Mouse (Mus musculus) ES-CJ7 (cell line): ENCODE data around the gene Akr1c18.
"Not testable (repeated sequence)": the region's sequence is repeated elsewhere in the genome, so short reads cannot be mapped to it uniquely, and the experiment has no call there.

Source experiments
- DNase-seq: peaks from one replicate; pipeline ENCODE4 v3.0.0; 2011; ENCODE audit warnings: low read depth, low spot score

Gene Akr1c18

DNA sequence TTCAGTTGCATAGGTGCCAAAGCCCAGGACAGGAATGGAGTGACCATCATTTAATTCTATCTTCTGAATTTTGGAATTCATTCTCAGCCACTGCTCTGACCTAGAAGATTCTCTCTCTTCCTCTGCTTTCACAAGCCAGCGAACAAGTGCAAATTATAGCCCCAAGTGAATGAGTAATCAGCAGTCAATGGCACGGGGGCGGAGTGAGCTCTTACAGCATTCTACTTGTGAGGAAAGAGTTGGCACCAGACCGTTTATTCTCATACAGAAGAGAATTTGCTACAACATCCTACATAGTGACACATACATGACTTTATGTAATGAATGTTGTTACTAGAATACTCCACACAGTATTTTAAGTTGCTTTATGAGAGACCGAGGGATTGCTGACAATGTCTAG is at the start of gene Akr1c18:
Gene Akr1c18 (minus strand): TSS at position 137 of the 400 bp plus-strand sequence.
- DNase-seq: no peak

DNA sequence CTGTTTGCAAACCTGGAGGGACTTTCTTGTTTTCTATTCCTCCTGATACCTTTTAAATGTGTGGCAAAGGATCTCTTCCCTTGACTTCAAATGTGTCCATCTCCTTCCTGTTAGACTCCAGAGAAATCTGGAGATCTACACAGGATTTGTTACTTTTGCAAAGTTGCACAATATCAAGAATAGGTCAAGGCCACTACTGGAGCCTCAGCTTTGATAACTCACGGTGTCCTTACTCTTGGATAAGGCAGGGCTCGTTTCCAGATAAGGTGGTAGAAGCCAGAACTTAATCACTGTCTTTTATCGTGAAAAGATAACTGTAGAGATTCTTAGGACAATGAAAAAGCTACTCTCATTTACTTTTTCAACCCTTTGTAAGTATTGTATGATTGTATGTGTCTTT is 42.1 kb upstream of the Akr1c18 start:
- no peak for DNase-seq

DNA sequence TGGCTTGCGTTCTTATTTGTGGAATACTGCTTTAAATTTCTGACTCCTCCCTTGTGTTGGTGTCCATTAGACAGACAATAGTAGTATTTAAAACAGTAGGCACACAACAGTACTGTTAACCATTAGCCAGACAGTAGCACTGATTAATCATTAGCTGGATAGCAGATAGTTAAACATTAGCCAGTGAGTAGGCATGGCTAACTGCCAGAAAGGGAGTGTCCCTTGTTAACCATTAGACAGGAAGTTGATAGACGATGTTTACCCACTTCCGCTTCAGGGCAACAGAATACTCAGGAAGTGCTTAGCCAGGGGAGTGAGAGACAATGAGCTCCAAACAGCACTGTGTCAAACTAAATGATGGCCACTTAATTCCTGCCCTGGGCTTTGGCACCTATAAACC is 40.5 kb upstream of the Akr1c18 start, which contains the start of gene Akr1c13:
Gene Akr1c13 (plus strand): TSS at position 247 of the 400 bp plus-strand sequence.
- no peak for DNase-seq

DNA sequence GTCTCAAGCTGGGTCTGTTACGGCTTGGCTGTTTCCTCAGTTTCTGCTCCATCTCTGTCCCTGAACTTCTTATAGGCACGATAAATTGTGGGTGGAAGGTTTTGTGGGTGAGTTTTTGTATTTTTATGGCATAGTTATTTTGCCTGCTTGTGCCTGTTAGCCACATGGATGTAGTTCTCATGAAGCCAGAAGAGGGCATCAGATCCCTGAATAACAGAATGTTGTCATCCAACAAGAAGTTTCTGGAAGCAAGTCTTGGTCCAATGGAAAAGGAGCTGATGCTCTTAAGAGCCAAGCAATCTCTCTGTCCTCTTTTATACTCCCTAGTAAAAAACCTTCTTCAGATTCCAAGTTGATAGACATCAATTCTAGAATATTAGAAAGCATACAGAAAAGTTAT is 37.7 kb upstream of the Akr1c18 start:
- DNase-seq: no peak

DNA sequence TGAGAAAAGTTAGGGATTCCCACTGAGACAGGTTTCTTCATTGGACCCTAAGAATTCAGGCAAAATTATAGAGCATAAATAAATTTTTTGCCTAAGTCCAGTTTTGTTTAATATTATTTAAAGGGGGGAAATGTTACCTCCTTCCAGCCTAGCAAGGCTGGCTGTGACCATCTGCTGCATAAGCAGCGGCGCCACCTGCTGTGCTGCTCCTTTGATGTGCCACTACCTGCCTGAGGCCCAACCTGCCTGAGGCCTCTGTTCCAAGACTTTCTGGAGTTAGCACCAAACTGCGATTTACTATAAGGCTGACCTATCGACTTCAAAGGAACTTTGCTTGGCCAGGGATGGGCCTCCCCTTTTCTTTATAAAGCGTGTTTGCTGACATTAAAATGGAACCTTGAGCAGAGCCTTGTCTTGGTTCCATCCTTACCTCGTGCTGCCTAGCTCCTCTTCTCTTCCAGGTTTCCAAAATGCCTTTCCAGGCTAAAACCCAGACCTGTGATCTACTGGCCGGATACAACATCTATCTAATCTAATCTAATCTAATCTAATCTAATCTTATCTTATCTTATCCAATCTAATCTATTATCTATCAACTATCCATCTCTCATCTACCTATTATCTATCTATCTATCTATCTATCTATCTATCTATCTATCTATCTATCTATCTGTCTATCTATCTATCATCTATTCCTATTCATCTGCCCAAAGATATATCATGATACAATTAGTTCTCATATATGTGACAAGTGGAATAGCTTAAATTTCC is 36.4 kb upstream of the Akr1c18 start:
- DNase-seq: not testable (repeated sequence)

DNA sequence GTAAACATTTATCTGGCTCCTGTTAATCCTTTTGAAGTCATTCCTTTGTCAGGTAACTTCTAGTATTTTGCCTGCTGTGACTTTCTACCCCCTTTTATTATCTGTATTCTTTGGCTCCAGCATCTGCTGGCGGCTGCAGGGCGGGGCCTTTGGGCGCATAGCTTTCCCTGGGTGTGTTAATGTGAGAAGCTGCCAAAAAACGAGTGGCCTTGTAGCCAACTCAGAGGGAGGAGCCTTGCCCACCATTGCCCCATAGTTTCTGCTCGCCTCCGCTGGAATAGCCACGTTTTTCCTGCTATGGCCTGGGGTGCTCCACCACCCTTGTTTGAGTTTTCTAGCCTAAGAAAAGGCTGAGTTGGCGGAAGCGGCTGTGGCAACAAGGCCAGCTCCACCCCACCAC is 32.7 kb upstream of the Akr1c18 start:
- peak; percentile 60 for DNase-seq

DNA sequence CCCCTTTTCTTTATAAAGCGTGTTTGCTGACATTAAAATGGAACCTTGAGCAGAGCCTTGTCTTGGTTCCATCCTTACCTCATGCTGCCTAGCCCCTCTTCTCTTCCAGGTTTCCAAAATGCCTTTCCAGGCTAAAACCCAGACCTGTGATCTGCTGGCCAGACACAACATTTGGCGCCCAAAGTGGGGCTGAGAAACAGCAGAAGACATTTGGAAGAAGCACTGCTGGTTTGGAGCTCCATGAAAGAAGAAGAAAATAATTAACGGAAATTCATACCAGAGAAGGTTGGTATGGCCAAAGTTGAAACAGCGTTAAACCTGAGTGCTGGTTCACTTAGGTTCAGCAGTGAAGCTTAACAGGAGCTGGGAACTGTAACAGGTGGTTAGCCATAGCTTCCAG is 30.9 kb upstream of the Akr1c18 start:
- DNase-seq: peak; percentile 52

DNA sequence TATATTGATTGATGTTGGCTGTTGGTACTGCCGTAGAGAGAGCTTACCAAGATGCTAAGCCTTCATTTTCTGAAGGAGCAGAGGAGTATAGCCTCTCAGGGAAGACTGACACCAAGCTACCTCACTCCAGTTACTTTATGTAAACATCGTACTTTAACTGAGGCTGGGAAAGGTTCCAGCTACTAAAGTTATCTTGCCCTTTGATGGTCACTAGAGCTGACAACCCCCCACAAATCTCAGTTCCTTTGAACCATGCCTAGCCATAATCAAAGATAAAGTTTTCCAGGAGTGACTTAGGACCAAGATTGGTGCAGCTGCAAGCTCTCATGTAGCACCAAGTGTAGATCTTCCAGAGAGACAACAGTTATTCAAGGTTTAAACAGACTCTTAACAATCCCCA is 22.5 kb upstream of the Akr1c18 start:
- no peak for DNase-seq

DNA sequence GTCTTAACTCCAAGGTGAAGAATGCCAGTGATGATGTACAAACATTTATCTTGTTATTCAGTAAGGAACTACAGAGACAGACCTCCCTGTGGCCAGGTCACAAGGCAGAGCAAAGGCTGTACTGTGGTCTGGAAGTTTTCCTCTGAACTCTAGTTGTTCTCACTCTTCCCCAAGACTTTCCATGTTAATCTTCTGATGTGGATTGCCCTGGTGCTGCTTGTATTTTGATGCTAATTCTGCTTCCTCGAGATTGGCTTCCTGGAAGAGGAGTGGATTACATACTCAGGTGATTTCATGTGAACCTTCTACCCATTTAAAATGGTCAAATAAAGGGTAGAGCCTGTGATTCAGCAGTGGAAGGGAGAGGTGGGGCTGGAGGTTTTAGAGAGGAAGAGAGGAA is 17.6 kb upstream of the Akr1c18 start:
- peak; percentile 68 for DNase-seq

DNA sequence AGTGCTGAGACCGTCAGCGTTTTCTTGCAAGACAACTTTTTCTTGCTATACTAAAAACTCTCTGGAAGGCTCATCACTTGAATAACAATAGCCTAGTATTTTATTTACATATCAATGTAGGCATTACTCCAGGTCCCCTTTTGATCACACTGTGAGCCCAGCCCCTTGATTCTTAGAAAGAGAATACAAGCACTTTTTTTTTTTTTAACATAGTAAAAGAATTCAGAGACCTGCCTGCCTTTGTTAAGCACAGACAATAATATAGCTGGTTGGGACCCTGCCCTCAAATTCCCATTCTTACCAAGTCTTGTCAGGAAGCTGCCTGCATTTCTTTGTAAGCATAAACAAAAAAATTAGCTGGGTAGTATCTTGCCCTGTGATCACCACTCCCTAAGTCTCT is 4.8 kb upstream of the Akr1c18 start:
- peak; percentile 90 for DNase-seq

DNA sequence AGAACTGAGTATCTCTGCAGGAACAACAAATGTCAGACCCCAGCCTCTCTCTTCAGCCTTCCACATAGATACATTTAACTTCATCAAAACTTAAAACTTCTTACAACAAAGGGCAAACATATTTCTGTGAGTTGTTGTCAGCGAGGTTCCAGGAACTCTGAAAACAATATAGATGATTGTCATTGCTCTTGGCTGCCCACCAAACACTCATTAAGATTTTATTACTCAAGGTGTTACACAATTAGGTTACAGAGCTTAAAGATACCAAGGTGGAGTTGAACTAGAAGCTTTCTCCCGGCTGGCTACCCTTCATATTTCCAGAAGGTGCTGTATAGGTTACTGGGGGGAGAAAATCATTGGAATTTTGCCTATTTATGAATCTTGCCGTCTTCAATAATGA is 3.1 kb upstream of the Akr1c18 start:
- no peak for DNase-seq

DNA sequence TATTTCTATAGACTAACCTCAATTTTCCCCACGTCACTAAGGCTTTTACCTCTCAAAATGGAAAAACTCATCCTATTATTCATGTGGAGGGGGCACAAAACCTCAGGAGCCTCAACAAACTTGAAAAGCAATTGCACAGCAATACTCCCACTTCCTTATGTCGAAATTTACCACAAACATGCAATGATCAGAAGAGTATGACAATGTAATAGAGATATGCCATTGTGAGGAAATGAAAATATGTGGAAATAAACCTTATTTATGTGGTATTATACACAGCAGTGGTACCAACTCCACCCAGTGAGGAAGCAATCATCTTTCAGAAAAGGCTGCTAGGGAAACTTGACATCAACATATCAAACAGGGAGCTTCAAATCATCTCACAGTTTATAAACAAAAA is 2.5 kb upstream of the Akr1c18 start:
- DNase-seq: no peak

DNA sequence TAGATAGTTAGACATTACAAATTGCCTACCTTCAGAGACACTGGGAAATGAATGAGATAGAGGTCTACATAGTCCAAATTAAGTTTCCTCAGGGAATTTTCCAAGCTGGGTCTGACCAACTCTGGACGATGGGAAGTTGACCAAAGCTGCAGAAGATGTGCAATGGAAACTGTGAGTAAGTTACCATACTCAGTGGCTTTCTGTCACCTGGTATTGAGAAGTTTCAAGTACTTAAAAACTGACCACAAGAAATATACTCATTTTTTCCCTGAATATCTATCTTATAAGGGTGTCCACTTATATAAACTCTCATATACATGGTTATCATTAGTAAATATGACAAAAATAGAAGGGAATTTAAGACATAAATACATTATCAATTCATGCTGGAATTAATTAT is 6.2 kb downstream of the Akr1c18 start:
- no peak for DNase-seq

DNA sequence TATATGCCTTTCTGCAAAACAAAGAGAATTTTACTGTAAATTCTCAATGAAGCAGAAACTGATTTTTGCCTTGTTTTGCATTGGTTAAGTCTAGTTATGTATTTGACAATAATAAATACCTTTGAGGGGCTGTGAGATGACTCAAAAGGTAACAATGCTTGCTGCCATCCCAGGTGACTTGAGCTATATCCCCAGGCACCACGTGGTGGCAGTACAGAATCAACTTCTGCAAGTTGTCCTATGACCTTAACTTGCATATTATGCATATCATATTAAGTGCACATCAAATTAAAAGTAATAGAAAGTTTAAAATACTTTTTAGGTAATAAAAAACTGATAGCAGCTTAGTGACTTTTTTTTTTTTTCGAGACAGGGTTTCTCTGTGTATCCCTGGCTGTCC is 17.4 kb downstream of the Akr1c18 start:
- peak; percentile 34 for DNase-seq

DNA sequence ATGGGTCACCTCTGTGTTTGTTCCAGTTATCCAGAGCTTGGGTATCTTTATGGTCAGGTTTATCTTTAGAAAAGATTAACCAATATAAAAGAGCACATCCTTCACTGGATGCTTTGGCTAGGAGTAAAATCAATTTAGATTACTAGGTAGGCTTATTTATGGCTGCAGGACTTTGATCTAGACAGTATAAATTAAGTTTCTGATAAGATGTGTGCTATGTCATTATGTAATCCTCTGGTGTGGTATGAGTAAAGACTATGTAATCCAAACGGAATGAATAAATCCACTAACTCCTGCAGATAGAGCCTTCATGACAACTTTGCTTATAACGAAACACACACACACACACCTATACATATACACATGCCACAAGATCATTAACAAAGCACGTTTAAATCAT is 18.7 kb downstream of the Akr1c18 start:
- DNase-seq: no peak

DNA sequence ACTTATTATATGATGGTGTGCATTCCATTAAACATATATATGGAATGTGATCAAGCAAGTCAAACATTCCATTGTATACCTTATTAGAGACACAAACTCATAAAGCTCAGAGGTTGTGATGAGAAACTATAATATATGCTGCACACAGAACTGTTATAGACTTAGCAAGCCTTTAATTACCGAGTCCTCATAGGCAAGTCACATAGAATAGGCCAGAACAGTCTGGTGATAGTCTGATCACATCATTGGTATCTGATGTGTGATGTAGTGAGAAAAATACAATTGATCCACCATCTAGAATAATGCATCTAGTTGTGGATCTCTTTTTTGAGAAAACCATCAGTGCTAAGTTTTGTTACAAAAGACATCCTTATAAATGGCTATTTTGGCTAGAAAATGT is 19.1 kb downstream of the Akr1c18 start:
- no peak for DNase-seq

DNA sequence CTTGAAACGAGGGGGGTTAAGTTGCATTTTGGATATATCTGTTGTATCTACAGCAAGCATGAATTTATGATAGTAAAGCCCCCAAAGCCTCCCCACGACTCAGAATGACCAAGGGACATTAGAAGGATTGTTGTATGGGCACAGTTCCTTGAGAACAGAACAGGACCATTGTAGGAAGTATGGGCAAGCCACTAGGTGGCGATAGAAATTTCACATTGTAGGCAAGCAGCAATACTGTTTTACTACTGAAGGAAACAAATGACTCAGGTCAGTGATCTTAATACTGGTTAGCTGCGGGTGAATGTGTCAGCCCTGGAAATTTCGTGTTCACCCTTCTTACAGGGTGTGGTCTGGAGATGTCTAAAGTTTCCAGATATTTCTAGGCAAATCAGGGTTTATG is 21.4 kb downstream of the Akr1c18 start:
- DNase-seq: peak; percentile 74

DNA sequence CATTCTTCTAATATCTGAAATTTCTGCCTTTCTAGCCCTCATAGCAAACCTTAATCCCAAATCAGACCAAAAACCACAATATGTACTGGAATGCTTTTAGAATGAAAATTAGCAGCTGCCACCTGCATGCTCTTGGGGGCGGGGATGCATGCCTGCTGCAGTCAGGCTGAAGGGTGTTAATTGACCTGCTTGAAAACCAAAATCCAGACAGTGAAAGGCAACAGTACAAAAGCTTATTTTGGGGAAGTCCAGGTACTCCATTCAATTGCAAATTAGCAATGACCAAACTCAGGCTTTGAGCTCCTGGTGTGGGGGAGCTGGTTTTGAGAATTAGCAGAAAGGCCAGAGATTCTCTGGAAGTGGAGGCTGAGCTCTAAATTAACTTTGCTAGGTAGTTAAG is 24.6 kb downstream of the Akr1c18 start:
- peak; percentile 24 for DNase-seq

DNA sequence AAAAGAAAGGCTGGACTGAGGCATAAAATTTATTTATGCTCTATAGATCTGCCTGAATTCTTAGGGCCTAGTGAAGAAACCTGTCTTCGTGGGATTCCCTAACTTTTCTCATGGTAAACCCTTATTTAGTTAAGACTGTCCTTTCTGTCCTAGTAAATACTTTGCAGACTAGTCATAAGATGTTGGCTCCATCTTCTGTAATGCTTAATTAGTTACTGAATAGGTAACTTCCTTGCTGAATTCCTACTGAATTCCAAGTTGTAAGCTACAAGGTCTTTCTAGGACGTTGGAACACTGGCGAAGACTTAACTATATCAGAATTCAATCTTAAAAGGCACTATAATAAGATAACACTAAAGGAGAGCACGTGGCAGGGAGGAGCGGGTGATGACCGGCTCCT is 26.0 kb downstream of the Akr1c18 start:
- DNase-seq: not testable (repeated sequence)

DNA sequence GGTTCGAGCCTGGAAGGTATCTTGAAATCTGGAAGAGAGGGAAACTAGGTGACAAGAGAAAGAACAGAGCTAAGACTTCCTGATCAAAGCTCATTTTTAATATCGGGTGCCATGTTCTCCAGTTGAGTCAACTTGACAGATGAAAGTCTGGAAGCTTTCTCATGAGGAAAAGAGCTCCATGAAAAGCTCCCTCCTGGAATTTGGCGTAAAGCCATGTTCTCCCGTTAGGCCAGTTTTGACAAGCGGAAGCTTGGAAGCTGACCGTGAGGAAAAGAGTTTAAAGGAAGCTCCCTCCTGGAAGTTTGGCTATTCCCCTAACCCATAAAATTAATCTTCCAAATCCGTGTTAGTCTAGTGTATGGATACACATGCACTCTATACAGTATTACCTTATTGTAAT is 27.3 kb downstream of the Akr1c18 start:
- DNase-seq: no peak

DNA sequence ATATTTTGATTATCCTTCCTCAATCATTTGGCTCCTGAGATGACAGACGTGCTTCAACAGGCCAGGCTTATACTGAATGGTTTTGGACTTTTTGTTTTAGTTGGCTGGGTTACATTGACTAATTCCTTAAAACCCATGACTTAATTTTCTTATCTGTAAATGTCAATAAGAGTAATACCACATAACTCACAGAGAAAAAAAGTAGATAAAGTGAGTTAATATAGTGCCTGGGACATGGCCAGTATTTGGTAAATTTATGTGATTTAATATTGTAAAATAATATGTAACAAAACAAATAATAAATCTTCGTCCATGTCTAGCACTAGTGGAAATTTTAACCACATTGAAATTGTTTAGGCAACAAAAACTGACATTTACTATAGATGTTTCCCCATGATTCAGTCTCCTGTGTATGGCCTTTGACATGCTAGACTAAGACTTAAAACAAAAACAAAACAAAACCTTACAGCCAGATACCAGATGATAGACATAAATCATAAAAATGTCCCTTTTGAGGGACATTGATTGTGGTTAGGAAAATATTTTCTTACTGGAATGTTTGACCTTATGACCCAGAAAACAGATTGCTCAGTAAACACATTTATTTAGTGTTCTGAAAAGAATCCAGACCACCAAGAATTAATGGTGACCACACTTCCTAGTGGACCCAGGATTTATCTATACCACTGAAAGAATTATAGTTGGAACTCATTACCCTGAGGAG is 31.1 kb downstream of the Akr1c18 start:
- no peak for DNase-seq

DNA sequence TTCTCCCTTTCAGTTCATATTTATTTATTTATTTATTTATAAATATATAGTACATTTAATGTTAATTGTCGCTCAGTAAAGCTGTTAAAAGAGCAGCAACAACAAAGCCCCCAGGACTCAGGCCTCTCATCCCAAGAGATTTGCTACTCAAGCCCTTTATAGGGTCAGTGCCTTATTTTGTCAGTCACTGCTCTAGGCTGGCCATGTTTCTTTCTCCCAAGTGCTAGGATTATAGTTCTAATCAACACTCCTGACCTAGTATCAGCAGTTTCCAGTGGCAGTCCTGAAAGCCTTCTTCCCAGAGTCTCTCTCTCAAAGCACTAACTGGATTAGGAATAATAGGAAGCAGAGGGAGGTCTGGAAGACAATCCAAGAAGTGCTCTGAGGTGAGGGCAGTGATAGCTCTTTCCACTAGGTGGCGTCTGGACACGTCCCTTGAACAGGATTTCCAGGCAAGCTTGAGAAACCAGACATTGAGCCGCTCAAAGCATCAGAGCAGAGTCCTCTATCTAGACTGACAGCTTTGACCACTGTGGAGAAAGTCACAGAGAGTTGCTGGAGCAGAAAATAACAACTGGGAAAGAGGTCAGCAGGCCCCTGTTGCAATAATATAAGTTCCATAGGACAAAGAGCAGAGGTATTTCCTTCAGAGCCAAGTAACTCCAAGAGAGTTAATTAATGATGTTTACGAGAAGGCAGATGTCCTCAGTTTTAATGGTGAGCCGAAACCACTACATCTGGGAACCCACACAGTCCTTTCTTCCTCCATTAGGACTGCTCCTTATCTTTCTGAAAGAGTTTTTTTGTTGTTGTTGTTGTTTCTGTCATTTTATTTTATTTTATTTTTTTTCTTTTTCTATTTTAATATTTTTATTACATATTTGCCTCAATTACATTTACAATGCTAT is 39.9 kb downstream of the Akr1c18 start:
- peak; percentile 87 for DNase-seq
